Mouse (Mus musculus): ENCODE results near the gene Slc22a3.

Slc22a3 gene

GRCm38 (mm10) chr17:12412891-12413237 lies 94.6 kb downstream of the Slc22a3 start:
- intact Hi-C loops (cut with DNase I) = no loop called here

GRCm38 (mm10) chr17:12412181-12412890 lies 95.2 kb downstream of the Slc22a3 start:
- intact Hi-C loops (cut with DNase I) = no loop called here

- intact Hi-C loops (cut with DNase I) = no loop called here
Measured at GRCm38 (mm10) chr17:12409346-12409944, 98.1 kb downstream of the Slc22a3 start.

- intact Hi-C loops (cut with DNase I) = no loop called here
Measured at GRCm38 (mm10) chr17:12403420-12403819, 104.1 kb downstream of the Slc22a3 start.

GRCm38 (mm10) chr17:12396163-12396677 lies 111.3 kb downstream of the Slc22a3 start:
- intact Hi-C loops (cut with DNase I) = no loop called here

- intact Hi-C loops (cut with DNase I) = no loop called here
Measured at GRCm38 (mm10) chr17:12388239-12388638, 119.3 kb downstream of the Slc22a3 start.

GRCm38 (mm10) chr17:12387781-12388180 lies 119.7 kb downstream of the Slc22a3 start:
- intact Hi-C loops (cut with DNase I) = no loop called here

- intact Hi-C loops (cut with DNase I) = no loop called here
Measured at GRCm38 (mm10) chr17:12385049-12385794, 122.3 kb downstream of the Slc22a3 start.

GRCm38 (mm10) chr17:12382531-12382930 lies 125.0 kb downstream of the Slc22a3 start:
- intact Hi-C loops (cut with DNase I) = no loop called here

- intact Hi-C loops (cut with DNase I) = no loop called here
Measured at GRCm38 (mm10) chr17:12381579-12381978, 125.9 kb downstream of the Slc22a3 start.

- intact Hi-C loops (cut with DNase I) = no loop called here
Measured at GRCm38 (mm10) chr17:12380287-12380686, 127.2 kb downstream of the Slc22a3 start.

GRCm38 (mm10) chr17:12377981-12378705 lies 129.4 kb downstream of the Slc22a3 start, which contains the start of gene Plg:
Plg (plus strand) TSS chr17:12378608.
- intact Hi-C loops (cut with DNase I) = loop anchor here (10.0 kb wide), 1 partner anchor 153 kb away; no protein-coding TSS in a partner anchor

GRCm38 (mm10) chr17:12373601-12374144 lies 133.8 kb downstream of the Slc22a3 start:
- intact Hi-C loops (cut with DNase I) = loop anchor here (5.0 to 10.0 kb wide), 3 partner anchors 56 to 336 kb away; partner anchors contain the start of gene Map3k4

- intact Hi-C loops (cut with DNase I) = loop anchor here (5.0 to 10.0 kb wide), 3 partner anchors 55 to 335 kb away; partner anchors contain the start of gene Map3k4
Measured at GRCm38 (mm10) chr17:12372021-12372420, 135.5 kb downstream of the Slc22a3 start.

- intact Hi-C loops (cut with DNase I) = loop anchor here (5.0 to 10.0 kb wide), 3 partner anchors 54 to 334 kb away; partner anchors contain the start of gene Map3k4
Measured at GRCm38 (mm10) chr17:12371310-12371925, 136.1 kb downstream of the Slc22a3 start.

GRCm38 (mm10) chr17:12370289-12370688 lies 137.2 kb downstream of the Slc22a3 start:
- intact Hi-C loops (cut with DNase I) = loop anchor here (5.0 to 10.0 kb wide), 3 partner anchors 53 to 333 kb away; partner anchors contain the start of gene Map3k4

GRCm38 (mm10) chr17:12369393-12369792 lies 138.1 kb downstream of the Slc22a3 start:
- intact Hi-C loops (cut with DNase I) = loop anchor here (5.0 kb wide), 1 partner anchor 102 kb away; no protein-coding TSS in a partner anchor

Measured in adrenal gland (tissue).